27 mouse cellular contexts compared by ENCODE assay signal in the genomic region with DNA sequence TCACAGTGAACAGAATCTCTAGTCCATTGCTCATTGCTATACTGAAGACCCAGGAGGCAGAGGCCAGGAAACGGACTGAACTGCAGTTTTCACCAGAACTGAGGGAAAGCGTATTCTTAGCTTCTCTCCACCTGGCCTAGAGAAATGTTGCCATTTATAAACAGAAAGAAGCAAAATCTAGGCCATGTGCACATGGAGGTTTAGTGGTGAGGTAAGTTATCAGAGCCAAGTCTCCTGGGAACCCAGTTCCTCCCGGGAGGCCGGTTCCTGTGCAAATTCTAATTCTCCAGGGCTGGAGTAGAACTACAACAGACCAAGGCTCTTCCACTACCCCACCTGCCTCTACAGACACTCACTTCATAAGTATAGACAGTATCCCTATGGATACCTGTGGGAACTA. TPM values are rescaled to one million over a fixed set of nuclear protein-coding genes. Genes with fewer than 3 reads are reported as not detected.
DNase-seq lines count a peak whose midpoint lies in the region; ATAC-seq and TF ChIP-seq lines count a peak whose summit lies in the region.
"Had no signal": no experiment of that assay in that cellular context is flagged by ENCODE, and none has a peak within 500 bp of the region (broad histone marks: within the 10 kb centered on the region; RNA-seq: fewer than 3 reads in every experiment).

No protein-coding gene starts in this region.

- no peak for TF ChIP-seq EP300 in heart, adult 2 months (IDR thresholded peaks at IDR 0.05; ENCODE audit: insufficient read depth, low read depth, low read length)

- H3K27me3 ChIP-seq in forebrain, embryonic 10.5 days (ENCODE audit: poor library complexity, severe bottlenecking), result no peaks in the 10 kb centered on the region
- no peaks in the 10 kb centered on the region for H3K27me3 ChIP-seq in forebrain, embryonic 13.5 days
- H3K27me3 ChIP-seq in heart, embryonic 10.5 days (ENCODE audit: insufficient read depth, poor library complexity, severe bottlenecking), result no peaks in the 10 kb centered on the region
- H3K27me3 ChIP-seq in heart, adult 2 months (ENCODE audit: control insufficient read depth, insufficient read depth, low read length), result no peaks in the 10 kb centered on the region
- H3K27me3 ChIP-seq: forebrain, embryonic 15.5 days; hindbrain, embryonic 13.5 days; intestine, embryonic 15.5 days had no signal

- 0 out of 2 replicates have a peak overlapping the region, but pooled peaks have one; percentile 48 for H3K27ac ChIP-seq in forebrain, embryonic 10.5 days
- no peak overlapping the region for H3K27ac ChIP-seq in forebrain, embryonic 13.5 days
- peak overlapping the region; percentile 56 for H3K27ac ChIP-seq in heart, embryonic 10.5 days
- H3K27ac ChIP-seq in heart, adult 2 months, result no peak overlapping the region
- H3K27ac ChIP-seq: forebrain, embryonic 15.5 days; gastrocnemius, adult 2 months; hindbrain, embryonic 10.5 days; hindbrain, embryonic 13.5 days; intestine, embryonic 15.5 days had no signal

- H3K4me3 ChIP-seq in forebrain, embryonic 10.5 days, result no peak overlapping the region
- H3K4me3 ChIP-seq in forebrain, embryonic 13.5 days, result no peak overlapping the region
- no peak overlapping the region for H3K4me3 ChIP-seq in heart, embryonic 10.5 days
- no peak overlapping the region for H3K4me3 ChIP-seq in heart, adult 2 months
- H3K4me3 ChIP-seq: forebrain, embryonic 15.5 days; gastrocnemius, adult 2 months; hindbrain, embryonic 10.5 days; hindbrain, embryonic 13.5 days; intestine, embryonic 15.5 days had no signal

- TF ChIP-seq POLR2A in heart, adult 2 months (IDR thresholded peaks at IDR 0.05; ENCODE audit: insufficient read depth, low read depth, low read length), result no peak

- TF ChIP-seq CTCF in heart, adult 2 months (IDR thresholded peaks at IDR 0.05), result no peak

- ATAC-seq in forebrain, embryonic 13.5 days, result no peak
- ATAC-seq: activated CD4-positive, CD25-positive, alpha-beta regulatory T cell, adult 4 months; forebrain, embryonic 15.5 days; hindbrain, embryonic 16.5 days; intestine, embryonic 15.5 days had no signal

- no peak overlapping the region for H3K4me2 ChIP-seq in forebrain, embryonic 13.5 days
- H3K4me2 ChIP-seq: forebrain, embryonic 15.5 days; hindbrain, embryonic 13.5 days; intestine, embryonic 15.5 days had no signal

- H3K79me2 ChIP-seq in heart, adult 2 months (replicated peaks; ENCODE audit: control insufficient read depth, insufficient read depth, low read length), result no peaks in the 10 kb centered on the region

- peaks cover 13% of the 10 kb centered on the region; the same call in 1 of the 2 replicates for H3K4me1 ChIP-seq in forebrain, embryonic 10.5 days
- no peaks in the 10 kb centered on the region for H3K4me1 ChIP-seq in forebrain, embryonic 13.5 days
- peaks cover 12% of the 10 kb centered on the region for H3K4me1 ChIP-seq in heart, embryonic 10.5 days
- H3K4me1 ChIP-seq in heart, adult 2 months (ENCODE audit: control insufficient read depth, insufficient read depth, low read length), result no peaks in the 10 kb centered on the region
- H3K4me1 ChIP-seq: forebrain, embryonic 15.5 days; hindbrain, embryonic 13.5 days; intestine, embryonic 15.5 days had no signal

- intact Hi-C loops in heart, adult 2 months (cut with DNase I), result no loop called here

- H3K36me3 ChIP-seq in forebrain, embryonic 10.5 days (replicated peaks), result no peaks in the 10 kb centered on the region
- H3K36me3 ChIP-seq in forebrain, embryonic 13.5 days (ENCODE audit: poor library complexity, severe bottlenecking), result no peaks in the 10 kb centered on the region
- H3K36me3 ChIP-seq in heart, embryonic 10.5 days, result no peaks in the 10 kb centered on the region
- no peaks in the 10 kb centered on the region for H3K36me3 ChIP-seq in heart, adult 2 months (ENCODE audit: control insufficient read depth, insufficient read depth, low read length)
- H3K36me3 ChIP-seq: forebrain, embryonic 15.5 days; hindbrain, embryonic 10.5 days; hindbrain, embryonic 13.5 days; intestine, embryonic 15.5 days had no signal

- peak; percentile 6 for DNase-seq in adrenal gland, postnatal 14 days
- DNase-seq in adrenal gland, postnatal 4 days (ENCODE audit: low spot score in 2 of 2), result no peak
- DNase-seq in forebrain, embryonic 10.5 days (ENCODE audit: extremely low spot score, low spot score), result no peak
- DNase-seq in heart, embryonic 10.5 days (ENCODE audit: low spot score), result no peak
- DNase-seq in heart, adult 2 months, result no peak
- DNase-seq in brain, adult 2 months (ENCODE audit: low read depth, low spot score), result peak; percentile 26
- DNase-seq: adrenal gland, adult 8-10 months; cerebellum, adult 8-10 months; cerebellum, postnatal 14 days; gastrocnemius, adult 2 months; gastrocnemius, postnatal 14 days; heart, postnatal 36 days; kidney, adult 11 months; kidney, adult 8-10 months had no signal

- WGBS in forebrain, embryonic 10.5 days, result 88% methylated on average over 4 of the region's 4 CpGs
- 88% methylated on average over 4 of the region's 4 CpGs for WGBS in forebrain, embryonic 13.5 days
- 75% methylated on average over 4 of the region's 4 CpGs for WGBS in heart, embryonic 10.5 days
- 61% methylated on average over 4 of the region's 4 CpGs for WGBS in heart, adult 2 months

- no peaks in the 10 kb centered on the region for H3K9me3 ChIP-seq in forebrain, embryonic 10.5 days
- H3K9me3 ChIP-seq in forebrain, embryonic 13.5 days (replicated peaks), result no peaks in the 10 kb centered on the region
- no peaks in the 10 kb centered on the region for H3K9me3 ChIP-seq in heart, embryonic 10.5 days
- H3K9me3 ChIP-seq: forebrain, embryonic 15.5 days; hindbrain, embryonic 10.5 days; hindbrain, embryonic 13.5 days; intestine, embryonic 15.5 days had no signal

- H3K9ac ChIP-seq in forebrain, embryonic 13.5 days, result no peak overlapping the region
- no peak overlapping the region for H3K9ac ChIP-seq in heart, adult 2 months (ENCODE audit: low read depth, low read length)
- H3K9ac ChIP-seq: forebrain, embryonic 15.5 days; hindbrain, embryonic 13.5 days; intestine, embryonic 15.5 days had no signal

RNA-seq across cellular contexts. Expression of a gene that starts 19.6 kb away (rescaled TPM):
- 0.07 and 0.08 TPM in 2 replicates for total RNA-seq in adrenal gland, postnatal 14 days (2021)
- under 1 TPM; 0.06 to 0.25 TPM for total RNA-seq in adrenal gland, postnatal 4 days (2021)
- polyA plus RNA-seq in forebrain, embryonic 10.5 days (2016; fragmentation: Nextera tagmentation; extraction: Ambion mirVana), result not detected in 2 replicates
- polyA plus RNA-seq in forebrain, embryonic 13.5 days (2015; fragmentation: Nextera tagmentation; extraction: Ambion mirVana), result 0.11 and 0.12 TPM in 2 replicates
- 1.1 and 2.7 TPM in 2 replicates for polyA plus RNA-seq in heart, embryonic 10.5 days (2016; fragmentation: Nextera tagmentation; extraction: Ambion mirVana)
- total RNA-seq in heart, adult 2 months (2021), result not detected
- polyA plus RNA-seq in heart, adult 2 months (2012; rRNA removed), result not detected in 2 replicates
- total RNA-seq: adrenal gland, adult 8-10 months; gastrocnemius, adult 2 months; heart, adult 8-10 months; heart, postnatal 36 days had no signal
- polyA plus RNA-seq: activated CD4-positive, CD25-positive, alpha-beta regulatory T cell, adult 4 months; embryonic facial prominence, embryonic 11.5 days; gonadal fat pad, adult 2 months; heart, postnatal 0 days had no signal

RNA-seq across cellular contexts. Expression of a gene that starts 48.4 kb away (rescaled TPM):
- total RNA-seq in adrenal gland, postnatal 14 days (2021), result 0.23 and 0.26 TPM in 2 replicates
- under 1 TPM; 0.11 TPM for total RNA-seq in adrenal gland, postnatal 4 days (2021)
- polyA plus RNA-seq in forebrain, embryonic 10.5 days (2016; fragmentation: Nextera tagmentation; extraction: Ambion mirVana), result 0.05 TPM in 1 of 2 replicates, not detected in the other
- 0.06 TPM in 1 of 2 replicates, not detected in the other for polyA plus RNA-seq in forebrain, embryonic 13.5 days (2015; fragmentation: Nextera tagmentation; extraction: Ambion mirVana)
- polyA plus RNA-seq in heart, embryonic 10.5 days (2016; fragmentation: Nextera tagmentation; extraction: Ambion mirVana), result 0.05 TPM in 1 of 2 replicates, not detected in the other
- not detected for total RNA-seq in heart, adult 2 months (2021)
- polyA plus RNA-seq in heart, adult 2 months (2012; rRNA removed), result not detected in 2 replicates
- total RNA-seq: heart, adult 8-10 months; heart, postnatal 36 days had no signal
- polyA plus RNA-seq: embryonic facial prominence, embryonic 11.5 days; forebrain, embryonic 11.5 days; forebrain, embryonic 15.5 days; gonadal fat pad, adult 2 months; heart, embryonic 14.5 days; heart, postnatal 0 days had no signal

Comparison
In these comparisons a context has a peak if more than half of its experiments do, and no peak if none do; other contexts are left out.
1. DNase-seq: peak in adrenal gland, postnatal 14 days (single experiment) and brain, adult 2 months (single experiment); none in adrenal gland, postnatal 4 days (0 of 2), forebrain, embryonic 10.5 days (single experiment), heart, embryonic 10.5 days (single experiment) and heart, adult 2 months (0 of 2).
2. H3K27ac ChIP-seq: peak in forebrain, embryonic 10.5 days (single experiment) and heart, embryonic 10.5 days (single experiment); none in forebrain, embryonic 13.5 days (single experiment) and heart, adult 2 months (single experiment).